Mouse (Mus musculus) left cerebral cortex, adult 18-20 months (tissue): ENCODE measurements at regions not wholly inside any gene's neighbourhood (a gene's known extent, or its start where the extent isn't known, plus 50 kb on each side); places are given as distances from the start of the nearest gene placed in this dataset.

ENCODE experiments used
- DNase-seq, 2 experiments: peaks; one replicate each; pipeline ENCODE4 v3.0.0; 2021 to 2022; ENCODE audit warnings: low spot score in 2 of 2, mixed read lengths in 1 of 2

DNA sequence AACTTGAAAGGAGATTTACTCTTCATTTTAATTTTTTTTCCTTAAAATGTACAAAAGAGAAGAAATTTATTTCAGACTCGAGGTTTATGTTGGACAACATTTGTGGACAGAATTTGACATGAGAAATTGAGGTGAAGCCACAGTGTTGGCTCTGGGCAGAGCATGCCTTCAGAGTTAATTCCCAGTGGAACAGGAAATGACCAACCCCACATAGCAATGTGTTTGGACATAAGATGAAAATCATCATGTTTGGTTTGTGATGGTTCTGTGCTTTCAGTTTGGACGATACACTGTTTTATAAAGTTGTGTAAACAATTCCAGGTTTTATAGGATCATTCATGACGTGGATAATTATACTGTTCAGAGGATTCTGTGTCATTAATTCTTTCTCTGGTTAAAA, 271.9 kb upstream of the Mettl25 start:
- no peak for DNase-seq

DNA sequence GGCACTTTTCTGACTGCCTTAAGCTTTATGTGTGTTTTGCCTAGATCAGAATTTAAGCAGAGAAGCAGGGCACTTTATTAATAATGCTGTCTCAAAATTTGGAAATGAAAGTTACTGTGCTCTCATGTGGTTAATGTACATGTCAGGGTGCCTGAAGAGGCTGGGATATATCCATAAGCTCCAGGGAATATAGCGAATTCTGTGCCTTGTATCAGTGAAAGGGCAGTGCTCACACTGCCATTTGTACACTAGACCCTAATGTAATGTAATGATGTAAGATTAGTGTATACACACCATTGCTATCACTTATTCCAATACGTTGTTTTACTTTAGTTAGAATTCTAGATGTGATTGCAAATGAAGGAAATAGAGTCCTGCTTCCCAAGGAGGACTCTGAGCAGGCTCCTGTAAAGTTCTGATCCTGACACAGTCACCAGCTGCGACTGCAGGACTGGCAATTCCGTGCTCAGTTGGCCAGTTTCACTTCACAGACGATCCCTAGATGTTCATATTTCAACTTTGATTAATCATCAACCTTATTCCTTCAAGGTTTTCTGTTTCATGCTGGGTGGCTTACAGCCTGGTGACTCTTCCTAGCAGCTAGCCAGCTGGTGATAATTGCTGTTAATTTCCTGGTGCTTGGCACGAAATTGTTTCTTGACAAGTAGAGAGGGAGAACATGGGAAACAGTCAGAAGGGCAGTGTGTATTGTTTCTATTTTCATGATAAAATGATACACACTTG, 273.7 kb upstream of the Mettl25 start:
- no peak for DNase-seq

DNA sequence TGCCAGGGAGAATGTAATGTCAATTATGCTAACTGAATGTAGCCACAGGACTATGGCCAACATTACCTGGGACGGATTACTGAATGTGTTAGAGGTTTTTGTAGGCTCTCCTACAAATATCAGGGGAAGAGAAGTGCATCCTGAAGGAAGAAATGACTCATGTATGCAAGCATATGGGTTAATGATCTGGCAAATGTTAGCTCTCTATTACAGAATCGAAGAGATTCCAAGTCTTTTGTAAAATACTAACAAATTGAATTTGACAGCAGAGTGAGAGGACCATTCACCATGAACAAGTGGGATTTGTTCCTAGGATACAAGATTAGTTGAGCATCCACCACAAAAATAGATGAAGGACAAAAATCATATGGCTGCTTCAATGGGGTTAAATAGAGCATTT, 280.6 kb upstream of the Mettl25 start:
- DNase-seq = no peak

DNA sequence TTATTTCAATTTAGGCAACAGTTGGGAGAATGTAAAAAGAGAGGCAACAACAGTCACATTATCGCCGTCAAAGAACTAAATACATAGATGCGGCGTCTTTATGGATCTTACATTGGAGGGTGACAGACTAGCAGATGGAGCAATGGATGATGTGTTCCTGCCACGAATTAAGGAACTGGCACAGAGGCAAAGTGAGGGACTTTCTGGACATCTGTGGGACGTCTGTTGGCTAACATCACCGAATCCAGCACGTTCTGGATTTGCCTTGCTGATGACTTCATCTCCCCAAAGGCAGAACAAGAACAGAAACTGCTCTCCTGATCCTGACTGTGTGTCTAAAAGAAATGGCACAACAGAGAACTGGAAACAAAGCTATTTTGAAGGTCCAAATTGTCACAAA, 281.8 kb upstream of the Mettl25 start:
- DNase-seq = peak; percentile 13 to 38

DNA sequence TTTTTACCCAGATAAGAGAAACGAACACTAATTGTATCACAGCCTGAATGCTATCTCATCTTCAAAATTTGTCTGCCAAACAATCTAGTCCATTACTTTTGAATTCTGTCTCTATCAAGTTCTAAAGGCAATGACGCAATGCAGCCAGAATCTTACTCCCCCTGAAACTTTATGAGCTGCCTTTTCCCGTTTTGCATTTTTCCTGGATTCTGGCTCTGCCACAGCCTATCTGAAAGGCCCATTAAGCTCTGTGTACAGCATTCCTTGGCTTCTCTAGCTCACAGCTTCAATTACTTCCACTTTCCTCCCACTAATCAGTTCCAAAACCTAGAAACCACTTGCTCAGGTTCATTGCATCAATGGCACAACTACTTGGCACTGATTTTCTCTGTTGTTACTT, 298.0 kb upstream of the Ppfia2 start:
- no peak for DNase-seq

DNA sequence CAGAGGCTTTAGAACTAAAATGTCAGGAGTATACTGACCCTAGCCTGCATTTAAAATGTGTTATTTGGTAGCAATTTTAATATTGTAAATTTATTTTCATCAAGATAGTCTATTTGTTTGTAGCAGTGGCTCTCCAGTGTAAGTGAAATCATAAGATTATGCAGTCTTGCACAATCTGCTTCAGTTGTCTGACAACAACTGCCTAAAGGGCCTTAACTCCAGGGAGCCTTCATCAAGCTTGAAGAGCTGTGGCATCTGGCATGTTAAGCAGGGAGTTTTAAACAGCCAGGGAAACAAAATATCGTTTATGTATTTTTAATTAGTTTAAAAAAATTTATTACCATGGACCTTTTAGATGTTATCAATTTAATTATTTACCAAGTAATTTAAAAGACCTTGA, 295.7 kb upstream of the Ppfia2 start:
- no peak for DNase-seq

DNA sequence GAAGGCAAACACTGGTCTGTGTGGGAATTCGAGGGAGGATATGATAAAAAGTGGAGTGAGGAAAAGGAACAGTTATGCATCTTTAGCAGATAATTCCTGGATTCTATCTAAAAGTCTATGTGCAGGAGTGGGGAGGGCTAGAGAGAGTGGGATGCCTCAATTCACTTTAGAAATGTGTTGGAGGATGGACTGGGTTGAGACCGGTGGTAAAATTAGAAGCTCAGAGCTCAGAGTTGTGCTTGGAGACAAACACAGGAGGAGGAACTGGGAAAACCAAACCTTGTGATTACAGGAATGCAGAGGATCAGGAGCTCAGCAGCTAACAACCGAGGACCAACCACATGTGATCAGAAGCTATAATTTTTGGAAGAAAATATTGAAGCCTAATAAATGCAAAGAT, 290.5 kb upstream of the Ppfia2 start:
- DNase-seq = peak in 1 of 2 experiments; percentile 16

DNA sequence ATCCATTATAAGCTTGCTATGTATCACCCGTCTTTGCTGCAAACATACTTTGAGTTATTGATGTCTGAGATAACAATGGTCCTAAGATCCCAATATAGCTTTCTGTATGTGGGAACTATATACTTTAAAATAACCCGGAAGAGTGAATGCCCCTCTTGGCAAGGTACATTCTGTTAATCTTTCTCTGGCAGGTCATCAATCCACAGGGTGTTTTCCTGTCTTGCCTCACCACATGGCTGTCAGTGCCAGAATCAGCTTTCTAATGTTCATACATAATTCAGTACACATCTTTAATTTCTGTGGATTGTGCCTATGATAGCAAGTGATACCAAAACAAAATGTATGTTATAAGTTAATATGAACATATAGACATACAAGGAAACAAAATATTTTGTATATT, 267.6 kb upstream of the Ppfia2 start:
- DNase-seq = no peak

DNA sequence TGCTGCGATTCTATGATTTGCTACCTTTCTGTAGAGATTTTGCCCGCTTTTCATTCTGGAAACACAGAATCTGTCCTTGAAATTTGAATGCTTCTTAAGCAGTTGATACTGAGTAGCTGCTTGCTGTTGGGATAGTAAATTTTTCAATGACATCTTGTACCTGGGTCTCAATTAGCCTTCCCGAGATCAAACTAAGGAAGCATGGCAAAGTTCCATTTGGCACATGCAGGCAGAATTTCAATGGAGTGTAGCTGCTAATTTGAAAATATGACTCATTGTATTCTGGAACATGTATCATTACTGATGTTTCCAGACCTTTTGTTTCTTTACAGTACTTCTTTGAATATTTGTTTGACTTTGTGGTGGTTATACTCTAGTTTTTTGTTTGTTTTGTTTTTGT, 245.9 kb upstream of the Ppfia2 start:
- no peak for DNase-seq

DNA sequence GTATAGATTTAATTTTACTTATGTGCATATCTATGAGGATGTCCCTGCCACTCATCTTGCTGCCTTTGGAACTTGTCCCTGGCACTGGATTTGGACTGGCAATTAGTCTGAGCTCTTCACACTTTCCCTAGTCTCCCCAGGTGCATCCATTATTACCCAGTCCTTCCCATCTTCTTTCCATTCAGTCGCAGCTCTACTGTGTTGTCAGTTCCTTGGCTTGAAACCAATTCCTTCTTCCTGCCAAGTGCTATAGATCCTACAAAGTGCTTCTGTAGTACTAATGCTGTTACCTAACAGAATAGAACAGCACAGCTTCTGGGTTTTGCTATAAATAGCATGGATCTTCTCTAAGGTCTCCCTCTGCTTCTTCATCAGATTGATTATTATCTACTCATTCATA, 228.0 kb upstream of the Ppfia2 start:
- DNase-seq = no peak

DNA sequence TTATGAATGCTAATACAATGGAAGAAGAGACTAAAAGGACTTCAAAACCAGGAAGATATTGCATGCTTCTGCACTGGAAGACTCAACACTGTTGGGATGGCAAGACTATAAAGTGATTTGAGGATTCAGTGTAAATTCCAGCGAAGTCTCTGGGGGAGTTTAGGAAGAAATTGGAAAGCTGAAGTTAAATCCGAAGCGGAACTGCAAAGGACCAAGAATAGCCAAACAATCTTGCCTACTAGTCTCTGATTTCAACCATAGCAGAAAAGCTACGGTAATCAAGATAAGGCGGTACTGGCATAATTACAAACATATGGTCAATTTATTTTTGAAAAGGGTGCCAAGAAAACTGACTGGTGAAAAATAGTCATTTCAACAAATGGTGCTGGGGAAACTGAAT, 216.0 kb upstream of the Ppfia2 start:
- DNase-seq = no peak

DNA sequence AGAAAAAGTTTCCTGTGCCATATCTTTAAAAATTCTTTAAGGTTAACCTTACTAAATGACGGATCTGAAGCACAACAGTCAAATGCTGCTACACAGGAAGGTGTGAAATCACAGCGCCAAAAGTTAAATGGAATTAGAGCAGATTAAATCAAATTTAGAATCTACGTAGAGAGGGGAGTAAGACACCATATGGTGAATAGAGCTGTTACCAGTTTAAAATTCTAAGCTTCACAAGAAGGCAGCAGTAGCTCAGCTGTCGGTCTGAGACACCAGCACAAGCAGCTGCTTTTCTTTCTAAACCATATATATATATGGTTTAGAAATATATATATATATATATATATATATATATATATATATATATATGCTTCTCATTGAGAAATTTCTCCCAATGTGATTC, 210.3 kb upstream of the Ppfia2 start:
- DNase-seq = peak; percentile 5 to 9

DNA sequence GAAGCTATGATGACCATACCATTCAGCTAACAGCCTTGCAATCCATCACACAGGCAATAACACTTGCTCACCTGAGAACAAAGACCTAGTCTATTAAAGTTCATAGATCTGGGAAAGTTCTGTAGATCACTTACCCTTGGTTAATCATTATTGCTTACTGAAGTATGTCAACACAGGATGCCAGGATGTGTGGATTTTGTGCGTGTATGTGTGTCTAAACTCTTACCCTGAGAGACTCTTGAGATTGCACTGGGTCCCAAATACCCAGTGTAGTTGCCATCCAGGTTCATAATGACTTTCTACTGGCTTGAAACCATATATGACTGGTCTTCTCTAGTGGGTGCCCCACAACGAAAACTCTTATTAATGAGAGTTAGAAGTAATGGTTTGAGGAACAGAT, 196.8 kb upstream of the Ppfia2 start:
- DNase-seq = no peak

DNA sequence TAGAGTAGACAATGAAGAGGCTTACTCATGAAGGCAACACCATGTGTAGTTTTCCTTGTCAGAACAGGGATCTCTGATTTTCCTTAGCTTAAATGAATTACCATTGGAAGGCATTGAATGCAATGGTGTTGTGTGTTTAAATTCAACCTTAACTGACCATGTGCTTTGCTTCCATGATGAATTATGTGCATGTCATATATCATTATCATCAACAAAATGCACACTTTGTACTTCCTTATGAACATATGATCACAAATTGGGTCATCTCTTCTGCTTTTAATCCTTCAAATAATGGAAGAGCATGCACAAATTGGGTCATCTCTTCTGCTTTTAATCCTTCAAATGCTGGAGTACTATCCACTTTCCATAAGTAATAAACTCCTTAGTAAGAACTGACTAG, 180.2 kb upstream of the Ppfia2 start:
- no peak for DNase-seq

DNA sequence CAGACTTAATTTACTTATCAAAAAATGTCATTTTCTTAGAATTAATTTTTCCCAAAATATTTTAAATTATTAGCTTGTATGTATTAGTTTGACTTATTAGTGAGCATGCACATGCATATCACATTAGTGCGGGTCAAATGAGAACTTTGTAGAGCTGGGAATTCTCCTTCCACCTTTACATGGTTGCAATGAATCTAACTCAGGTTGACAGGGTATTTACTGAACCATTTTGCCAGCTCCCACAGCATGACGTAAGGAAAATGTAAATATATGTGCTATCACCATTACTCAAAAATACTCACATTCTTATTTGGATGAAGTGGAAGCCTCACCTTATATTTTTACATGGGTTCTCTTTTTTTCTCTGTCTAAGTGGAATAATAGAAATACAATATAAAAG, 179.4 kb upstream of the Ppfia2 start:
- DNase-seq = no peak

DNA sequence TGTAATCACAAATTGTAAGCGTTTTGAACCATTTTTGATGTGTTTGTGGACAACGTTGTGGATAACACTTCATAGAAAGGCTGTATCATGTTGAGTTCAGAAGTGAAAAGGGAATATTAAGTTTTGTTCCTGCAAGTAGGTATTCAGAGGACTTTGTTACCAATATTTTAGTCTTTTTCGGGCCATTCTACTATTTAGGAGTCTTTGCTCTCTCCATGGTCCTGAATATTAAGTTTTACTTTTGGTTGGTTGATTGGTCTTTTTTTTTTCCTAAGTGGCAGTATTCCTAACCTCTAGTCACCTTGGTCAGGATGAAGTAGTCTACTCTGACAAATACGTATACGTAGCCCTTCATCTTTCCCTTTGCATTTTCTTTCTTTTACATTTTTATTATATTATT, 174.6 kb upstream of the Ppfia2 start:
- no peak for DNase-seq

DNA sequence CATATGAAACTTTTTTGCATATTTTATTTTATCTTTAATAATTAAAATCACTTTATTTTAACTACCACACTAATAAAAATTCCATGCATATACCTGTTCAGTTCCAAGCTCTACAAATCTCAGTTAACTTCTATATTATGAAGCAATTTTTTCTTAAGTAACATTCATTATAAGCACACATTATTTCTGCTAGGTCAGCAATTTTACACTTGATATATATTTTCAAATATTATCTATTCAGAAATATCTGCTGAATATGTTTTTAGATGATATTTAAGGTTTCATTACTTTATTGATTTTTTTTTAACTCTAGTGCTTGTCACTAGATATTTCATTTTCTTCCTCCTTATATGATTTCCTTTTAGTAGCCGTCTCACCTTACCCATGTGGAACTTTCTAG, 135.0 kb upstream of the Ppfia2 start:
- DNase-seq = no peak

DNA sequence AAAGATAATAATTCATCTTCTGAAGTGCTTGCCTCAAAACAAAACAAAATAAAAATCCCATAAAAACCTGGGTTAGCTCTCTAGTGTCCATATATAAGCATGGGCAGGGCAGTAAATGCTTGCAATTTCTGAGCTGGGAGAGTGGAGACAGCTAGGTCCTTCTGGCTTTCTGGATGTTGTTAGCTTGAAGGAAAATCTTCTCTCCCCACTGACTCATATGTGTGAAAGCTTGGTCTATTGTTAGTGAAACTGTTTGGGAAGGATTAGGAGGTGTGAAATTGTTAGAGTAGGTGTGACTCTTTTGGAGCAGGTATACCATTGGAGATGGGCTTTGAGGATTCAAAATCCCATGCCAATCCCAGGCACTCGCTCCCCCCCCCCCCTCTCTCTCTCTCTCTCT, 118.5 kb upstream of the Ppfia2 start:
- no peak for DNase-seq

DNA sequence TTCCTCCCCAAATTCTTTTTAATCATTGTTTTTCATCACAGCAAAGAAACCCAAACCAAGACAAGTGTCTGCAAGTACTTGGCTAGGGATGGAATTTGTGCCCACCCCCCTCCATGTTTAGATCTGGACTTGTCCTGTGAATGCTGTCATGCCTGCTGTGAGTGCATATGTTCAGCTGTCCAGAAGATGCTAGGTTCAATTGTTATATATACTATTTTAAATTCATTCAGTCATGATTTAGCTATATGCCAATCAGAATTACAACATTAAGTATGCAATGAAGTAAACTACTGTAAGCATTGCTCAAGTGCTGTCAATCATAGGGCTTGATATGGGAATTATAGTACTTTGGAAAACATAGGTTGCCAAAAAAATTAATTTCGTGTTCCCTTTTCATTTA, 94.5 kb upstream of the Ppfia2 start:
- DNase-seq = no peak

DNA sequence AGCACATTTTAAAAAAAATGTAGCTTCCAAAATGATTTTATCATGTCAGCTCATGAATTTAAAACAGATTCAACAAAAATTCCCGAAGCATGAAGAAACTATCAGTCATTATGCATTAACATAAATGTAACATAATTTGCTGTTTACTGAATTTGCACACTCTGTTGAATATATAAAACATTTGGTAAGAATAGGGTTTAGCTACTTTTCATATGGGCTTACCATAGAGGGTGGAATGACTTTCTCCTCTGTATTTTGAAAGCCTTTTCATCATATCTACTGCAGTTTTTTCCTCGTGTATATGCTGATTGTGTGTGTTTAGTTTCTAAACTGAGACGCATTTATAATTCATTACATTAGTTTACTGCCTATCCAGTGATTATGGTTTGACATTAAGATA, 94.0 kb upstream of the Ppfia2 start:
- no peak for DNase-seq

DNA sequence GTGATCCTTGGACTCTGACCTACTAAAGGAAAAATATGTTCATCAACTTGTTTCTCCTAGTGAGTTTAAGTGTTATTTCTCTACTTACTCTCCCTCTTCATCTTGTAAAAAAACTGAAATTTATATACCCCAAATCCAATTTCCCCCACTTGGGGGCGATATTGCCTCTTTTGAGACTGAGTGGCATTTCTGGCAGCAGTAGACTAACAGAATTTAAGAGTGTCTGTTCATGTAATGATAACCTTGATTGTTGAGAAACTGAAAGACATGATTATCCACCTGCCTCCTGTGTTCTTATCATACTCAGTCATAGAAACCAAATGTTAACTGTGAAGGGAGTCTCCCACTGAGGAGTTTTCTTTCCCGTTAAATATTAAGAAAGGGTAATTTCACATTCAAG, 89.5 kb upstream of the Ppfia2 start:
- DNase-seq = peak; percentile 2 to 36

DNA sequence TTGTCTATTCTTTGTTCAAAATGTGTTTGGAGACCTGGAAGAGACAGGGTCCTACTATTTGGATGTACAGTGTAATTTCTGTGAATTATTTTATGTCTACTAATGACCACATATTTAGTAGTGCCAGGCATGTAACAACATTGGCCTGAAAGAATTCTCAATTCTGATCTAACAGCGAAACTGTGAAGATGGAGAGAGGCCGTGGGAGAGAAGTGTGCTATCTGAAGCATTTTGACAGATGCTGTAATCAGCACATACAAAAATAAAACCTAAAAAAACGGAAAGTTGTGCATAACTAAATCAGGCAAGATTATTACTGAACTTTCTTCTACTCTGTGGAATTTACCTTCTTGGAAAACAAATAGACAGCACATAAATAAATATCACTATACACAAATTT, 61.4 kb upstream of the Ppfia2 start:
- no peak for DNase-seq

DNA sequence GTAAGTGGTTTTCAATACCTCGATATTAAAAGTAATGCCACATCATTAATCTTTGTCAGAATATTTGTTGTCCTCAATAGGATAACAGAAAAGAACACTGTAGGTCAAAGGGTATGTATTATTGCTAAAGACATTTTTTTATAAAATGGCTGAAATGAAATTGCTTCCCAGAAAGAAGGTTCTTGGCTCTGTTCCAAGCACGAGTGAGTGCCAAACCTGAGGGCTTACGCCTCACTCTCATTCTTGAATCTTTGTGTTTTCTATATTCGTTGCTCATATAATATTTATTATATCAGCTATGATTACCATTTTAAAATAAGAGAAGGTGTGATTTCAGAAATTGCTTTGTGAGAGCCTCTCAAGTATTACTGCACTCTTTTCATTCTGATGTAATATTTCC, 57.0 kb upstream of the Ppfia2 start:
- DNase-seq = no peak

DNA sequence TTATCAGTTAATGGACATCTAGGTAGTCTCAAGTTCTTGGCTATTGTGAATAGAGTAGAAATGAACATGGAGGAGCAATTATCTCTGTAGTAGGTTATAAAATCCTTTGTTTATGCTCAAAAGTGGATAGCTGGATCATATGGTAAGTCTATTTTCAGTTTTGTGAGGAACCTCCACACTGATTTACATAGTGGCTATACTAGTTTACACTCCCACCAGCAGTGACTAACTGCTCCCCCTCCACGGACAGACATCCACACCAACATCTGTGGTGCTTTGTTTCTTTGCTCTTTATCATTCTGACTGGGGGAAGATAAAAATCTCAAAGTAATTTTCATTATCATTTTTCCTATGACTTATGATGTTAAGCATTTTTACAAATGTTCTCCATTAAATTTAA, 55.1 kb upstream of the Ppfia2 start:
- peak; percentile 16 to 27 for DNase-seq
